Mouse (Mus musculus) cerebellum, adult (tissue): ENCODE measurements around the gene Foxn1.

ENCODE experiments used
- ATAC-seq: cut with Nextera tagmentation; 2 replicates; pipeline ENCODE4 v1.9.2; 2017; ENCODE audit warnings: mild to moderate bottlenecking, moderate library complexity, mixed read lengths; ENCODE audit not compliant: insufficient number of reproducible peaks, low FRiP score, low TSS enrichment

Foxn1 gene

GRCm38 (mm10) chr11:78386508-78387043 lies at the start of gene Foxn1:
Gene Foxn1 (minus strand): TSS chr11:78386558.
- no peak for ATAC-seq

- ATAC-seq: no peak
These were observed 49.5 kb upstream of the Foxn1 start for GRCm38 (mm10) chr11:78435776-78436349.

- no peak for ATAC-seq
These were observed 47.7 kb upstream of the Foxn1 start for GRCm38 (mm10) chr11:78434052-78434451.

GRCm38 (mm10) chr11:78431176-78431575 lies 44.8 kb upstream of the Foxn1 start:
- ATAC-seq: no peak

GRCm38 (mm10) chr11:78430195-78430878 lies 44.0 kb upstream of the Foxn1 start:
- no peak for ATAC-seq

- ATAC-seq: no peak
These were observed 42.0 kb upstream of the Foxn1 start for GRCm38 (mm10) chr11:78428309-78428708.

GRCm38 (mm10) chr11:78427655-78428054 lies 41.3 kb upstream of the Foxn1 start:
- ATAC-seq: no peak

- no peak for ATAC-seq
These were observed 39.2 kb upstream of the Foxn1 start for GRCm38 (mm10) chr11:78425572-78425971.

- no peak for ATAC-seq
These were observed 38.0 kb upstream of the Foxn1 start for GRCm38 (mm10) chr11:78424352-78424751.

GRCm38 (mm10) chr11:78422055-78422819 lies 35.9 kb upstream of the Foxn1 start, which contains the start of gene Slc13a2:
Gene Slc13a2 (minus strand): TSS chr11:78422217.
- no peak for ATAC-seq

GRCm38 (mm10) chr11:78421201-78422009 lies 35.0 kb upstream of the Foxn1 start:
- ATAC-seq: no peak

- no peak for ATAC-seq
These were observed 34.0 kb upstream of the Foxn1 start for GRCm38 (mm10) chr11:78420263-78420889.

- ATAC-seq: no peak
These were observed 30.5 kb upstream of the Foxn1 start for GRCm38 (mm10) chr11:78416854-78417253.

GRCm38 (mm10) chr11:78412861-78413260 lies 26.5 kb upstream of the Foxn1 start:
- ATAC-seq: no peak

- no peak for ATAC-seq
These were observed 26.0 kb upstream of the Foxn1 start for GRCm38 (mm10) chr11:78412324-78412850.

- ATAC-seq: no peak
These were observed 25.4 kb upstream of the Foxn1 start for GRCm38 (mm10) chr11:78411606-78412323.

- ATAC-seq: no peak
These were observed 22.2 kb upstream of the Foxn1 start for GRCm38 (mm10) chr11:78408256-78409240.

- no peak for ATAC-seq
These were observed 15.7 kb upstream of the Foxn1 start for GRCm38 (mm10) chr11:78402062-78402461.
